Mouse (Mus musculus) ES-CJ7 (cell line): ENCODE measurements around the gene Myt1l.

ENCODE experiments used
- DNase-seq: peaks from one replicate; pipeline ENCODE4 v3.0.0; 2011; ENCODE audit warnings: low read depth, low spot score

Myt1l gene

DNA sequence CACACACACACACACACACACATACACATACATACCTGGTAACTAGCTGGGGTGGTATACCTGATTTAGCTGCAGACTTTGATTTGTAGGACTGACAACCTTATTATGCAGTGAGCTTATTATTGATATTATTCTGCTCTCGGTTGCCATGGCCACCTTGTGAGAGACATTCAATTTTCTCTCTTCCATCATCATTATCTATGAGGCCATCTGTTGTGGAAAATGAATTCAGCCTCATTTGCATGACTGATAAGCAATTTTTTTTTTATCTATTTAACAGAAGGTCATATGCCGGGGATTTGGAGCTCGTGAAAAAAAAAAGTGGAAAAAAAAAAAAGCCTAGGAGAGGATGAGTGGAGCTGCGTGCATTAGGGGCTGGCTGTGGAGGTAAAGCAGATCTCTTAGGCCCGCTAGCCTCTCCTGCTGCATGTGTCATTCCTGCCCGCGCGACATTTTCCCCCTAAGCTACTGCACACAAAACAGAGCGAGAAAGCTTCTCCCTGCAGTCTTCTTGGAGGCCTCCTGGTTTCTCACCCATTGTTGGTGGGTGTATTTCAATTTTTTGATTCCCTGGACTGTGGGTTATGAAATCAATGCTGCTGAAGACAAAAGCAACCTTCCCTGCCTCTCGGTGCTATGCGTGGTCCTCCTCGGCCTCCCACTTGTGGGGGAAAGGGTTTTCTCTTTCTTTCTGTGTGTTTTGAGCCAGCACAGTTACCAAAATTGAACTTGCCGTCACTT, at the start of gene Myt1l:
Gene Myt1l (plus strand): TSS at position 354 of the 741 bp plus-strand sequence.
- no peak for DNase-seq

DNA sequence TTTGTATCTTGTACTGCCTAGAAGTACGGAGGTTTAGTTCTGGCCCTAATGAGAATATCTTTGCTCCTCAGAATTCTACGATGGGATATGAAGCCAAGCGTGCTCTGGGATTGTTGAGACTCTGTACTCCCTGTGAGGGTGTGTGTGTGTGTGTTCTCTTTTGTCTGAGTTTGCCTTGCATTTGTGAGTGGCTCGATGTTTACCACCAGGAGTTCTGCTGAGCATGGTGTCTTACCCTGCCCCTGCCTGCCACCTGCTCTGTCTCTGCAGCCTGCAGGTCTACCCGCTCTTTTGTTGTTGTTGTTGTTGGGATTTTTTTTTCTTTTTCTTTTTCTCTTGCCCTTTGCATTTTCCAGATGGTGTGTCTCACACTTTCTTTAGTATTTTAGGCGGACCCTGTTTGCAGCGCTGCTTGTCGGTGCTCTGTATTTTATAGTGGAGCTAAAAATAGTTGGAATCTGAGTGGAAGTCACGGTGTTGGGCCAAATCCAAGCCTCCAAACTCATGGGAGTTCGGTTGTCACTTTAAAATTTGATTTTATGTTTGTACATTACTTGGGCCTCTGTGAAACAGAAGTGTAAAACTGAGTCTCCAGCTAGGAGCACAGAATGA, 41.7 kb upstream of the Myt1l start:
- no peak for DNase-seq

DNA sequence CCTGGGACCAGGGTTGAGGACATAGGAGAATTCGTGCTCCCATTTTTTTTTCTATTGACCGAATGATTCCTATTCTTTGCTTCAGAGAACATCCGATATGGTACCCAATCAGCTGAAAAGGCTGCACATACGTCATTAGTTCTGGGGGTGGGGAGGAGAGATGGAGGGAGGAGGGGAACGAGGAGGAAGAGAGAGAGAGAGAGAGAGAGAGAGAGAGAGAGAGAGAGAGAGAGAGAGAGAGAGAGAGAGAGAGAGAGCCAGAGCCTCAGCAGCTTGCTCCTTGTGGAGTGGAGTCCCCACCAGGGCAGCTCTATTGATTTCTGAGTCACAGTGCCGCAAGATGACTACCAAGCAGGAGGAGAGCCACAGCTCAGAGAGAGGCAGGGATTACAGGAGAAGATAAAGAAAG, 1.9 kb upstream of the Myt1l start:
- no peak for DNase-seq

DNA sequence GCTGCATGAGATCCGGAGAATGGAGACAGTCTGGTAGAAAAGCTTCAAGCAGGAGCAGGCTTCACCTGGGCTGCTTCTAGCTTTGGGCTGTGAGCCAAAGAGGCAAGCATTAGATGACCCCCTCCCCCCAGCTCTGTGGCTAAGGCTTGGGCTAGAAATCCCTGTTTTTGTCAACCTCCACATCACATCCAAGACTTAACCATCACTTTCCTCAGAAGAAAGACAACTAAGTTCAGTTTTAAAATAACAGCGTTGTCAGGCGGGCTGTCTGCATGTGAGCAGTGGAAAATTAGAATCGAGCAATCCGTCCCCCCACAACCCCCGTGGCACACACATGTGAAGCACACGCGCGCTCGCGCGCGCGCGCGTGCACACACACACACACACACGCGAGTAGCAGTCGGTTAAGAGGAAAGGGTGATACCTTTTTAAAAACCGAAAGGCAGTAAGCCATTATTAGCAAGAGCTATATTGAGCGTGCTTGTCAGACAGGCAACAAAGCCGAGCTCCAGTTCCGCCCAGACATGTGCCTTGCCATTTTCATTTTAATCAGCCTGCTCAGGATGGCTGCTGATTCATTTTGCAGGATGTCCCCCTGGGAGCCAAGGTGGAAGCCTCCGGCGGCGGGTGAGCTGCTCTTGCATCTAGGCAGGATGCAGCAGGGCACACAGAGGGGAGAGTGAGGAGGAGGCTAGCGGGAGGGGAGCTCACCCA, 979 bp upstream of the Myt1l start:
- peak; percentile 45 for DNase-seq

DNA sequence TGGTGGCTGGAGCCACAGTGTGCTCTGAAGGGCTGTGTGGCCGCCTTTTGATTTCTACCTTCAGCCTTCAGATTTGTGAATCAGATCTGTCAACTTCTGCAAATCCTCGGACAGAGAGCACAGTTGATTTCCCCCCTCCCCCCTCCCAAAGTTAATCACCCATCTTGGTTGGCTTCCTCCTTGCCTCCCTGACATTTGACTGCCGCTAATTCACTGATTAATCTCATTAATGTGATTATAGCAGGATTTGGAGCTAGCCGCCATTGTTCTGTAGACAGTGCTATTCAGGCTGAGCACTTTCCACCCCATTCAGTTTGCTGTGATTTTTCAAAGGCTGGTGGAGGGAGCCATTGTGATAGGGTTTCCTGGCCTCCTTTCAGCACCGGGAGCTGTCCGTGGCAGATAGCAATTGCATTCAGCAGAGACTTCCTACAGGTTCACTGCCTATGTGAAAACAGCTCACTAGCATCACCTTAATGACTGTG, 2.1 kb downstream of the Myt1l start:
- DNase-seq = peak; percentile 64

DNA sequence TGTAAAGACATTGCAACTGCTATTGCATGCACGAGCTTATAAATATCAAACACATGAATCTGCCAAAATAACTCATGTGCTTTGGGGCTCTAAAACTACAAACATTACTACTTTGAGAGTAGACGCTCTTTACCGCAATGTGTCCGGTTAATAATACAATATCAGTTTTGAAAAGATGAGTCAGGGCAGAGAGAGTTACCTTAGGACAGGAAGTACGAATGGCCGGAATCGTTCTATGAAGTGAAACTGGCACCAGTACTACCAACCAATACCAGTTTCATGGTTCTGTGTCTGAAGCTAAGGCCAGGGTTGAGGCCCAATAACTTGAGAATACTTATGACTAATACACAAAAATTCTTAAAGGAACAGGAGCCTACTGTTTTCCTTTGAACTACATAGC, 2.6 kb downstream of the Myt1l start:
- DNase-seq = no peak

DNA sequence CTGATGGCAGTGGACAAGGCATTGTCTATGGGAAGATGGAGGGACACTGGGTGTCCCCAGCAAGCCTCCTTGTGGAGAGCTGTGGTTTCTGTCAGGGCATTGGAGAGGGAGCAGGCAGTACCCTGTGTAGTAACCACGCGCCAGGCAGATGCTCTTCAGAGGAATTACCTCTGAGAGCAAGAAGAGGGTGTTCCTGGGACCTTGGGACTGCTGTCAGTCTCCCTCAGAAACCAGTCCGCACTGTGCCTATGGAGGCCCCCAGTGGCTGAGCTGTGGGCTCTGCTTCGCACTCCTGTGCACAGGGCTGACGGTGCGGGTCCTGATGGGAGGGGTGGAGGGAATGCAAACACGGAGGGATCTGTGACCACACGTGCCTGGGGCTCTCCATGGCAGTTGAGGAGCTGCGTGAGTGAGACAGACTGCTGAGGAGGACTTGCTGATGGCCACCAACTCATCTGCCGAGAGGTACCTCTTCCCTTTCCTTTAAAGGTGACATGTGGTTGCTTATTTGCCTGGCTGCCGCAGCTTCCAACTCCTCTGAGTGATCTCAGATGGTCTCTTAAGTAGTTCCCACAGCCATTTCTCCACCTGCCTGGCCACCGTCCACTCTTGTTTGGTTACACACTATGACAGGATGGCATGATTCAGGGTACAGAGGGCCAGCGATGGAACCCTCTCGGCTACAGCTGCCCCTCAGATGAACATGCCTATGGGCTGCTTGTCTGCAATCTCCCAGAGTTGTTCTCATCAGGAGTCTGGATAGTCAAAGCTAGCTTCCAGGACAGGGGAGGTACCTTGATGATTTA, 5.1 kb downstream of the Myt1l start:
- no peak for DNase-seq

DNA sequence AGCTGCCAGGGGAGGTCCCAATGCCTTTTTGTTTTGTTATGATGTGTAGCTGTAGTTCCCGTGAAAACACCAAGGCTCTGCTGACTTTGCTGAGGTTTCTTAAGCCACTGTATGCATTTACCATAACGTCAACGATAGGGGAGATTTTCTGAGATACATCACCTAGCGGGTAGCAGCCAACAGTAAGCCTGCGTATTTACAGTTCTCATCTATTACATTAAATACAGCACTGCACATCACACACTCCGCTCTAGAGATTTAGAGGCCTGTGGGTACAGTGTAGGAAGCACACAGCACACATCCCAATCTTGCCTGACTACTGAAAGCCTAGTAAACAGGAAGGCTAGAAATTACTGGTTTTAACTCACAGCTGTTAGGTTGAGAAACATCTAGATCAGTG, 6.1 kb downstream of the Myt1l start:
- DNase-seq = no peak

DNA sequence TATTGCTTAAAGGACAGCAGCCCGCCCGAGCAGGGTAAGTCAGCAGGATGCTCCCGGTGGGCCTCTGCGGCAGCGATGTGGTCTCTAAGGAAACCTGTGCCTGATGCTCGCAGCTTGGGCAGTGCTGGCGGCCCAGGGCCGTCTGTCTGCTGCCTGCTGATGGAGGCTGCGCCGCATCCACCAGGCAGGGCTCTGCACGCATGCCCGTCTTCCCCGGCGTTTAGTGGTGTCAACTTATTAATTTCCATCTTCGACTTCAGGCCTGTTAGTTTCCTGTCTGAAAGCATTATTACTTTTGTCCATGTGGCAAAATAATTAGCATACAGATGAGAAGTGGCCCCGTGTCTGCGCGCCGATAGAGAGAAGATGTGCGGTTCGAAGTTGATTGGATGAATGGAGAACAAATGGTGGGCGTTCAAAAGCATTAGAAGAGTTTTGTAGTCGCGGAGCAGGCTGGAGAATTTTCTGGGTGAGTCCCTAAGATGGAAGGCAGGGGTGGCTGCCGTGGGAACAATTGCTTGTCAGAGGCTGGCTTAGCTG, 6.6 kb downstream of the Myt1l start:
- peak; percentile 4 for DNase-seq

DNA sequence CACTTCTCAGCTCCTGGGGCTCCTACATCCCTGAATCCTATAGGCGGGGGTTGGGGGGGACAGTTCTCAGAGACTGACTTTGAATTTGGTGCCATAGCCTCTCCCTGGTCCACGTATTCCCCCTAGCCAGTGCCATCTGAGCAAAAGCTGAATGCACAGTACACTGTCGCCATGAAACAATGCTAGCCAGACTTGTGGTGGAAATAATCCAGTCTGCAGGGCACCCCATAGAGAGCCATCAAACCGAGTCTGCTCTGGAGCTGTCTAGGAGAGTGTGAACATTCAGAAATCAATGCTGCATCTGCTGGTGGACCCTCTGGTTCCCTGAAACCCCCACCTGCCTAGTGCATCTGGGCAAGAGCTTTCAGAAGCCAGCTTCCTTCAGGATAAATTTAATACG, 9.7 kb downstream of the Myt1l start:
- DNase-seq = no peak

DNA sequence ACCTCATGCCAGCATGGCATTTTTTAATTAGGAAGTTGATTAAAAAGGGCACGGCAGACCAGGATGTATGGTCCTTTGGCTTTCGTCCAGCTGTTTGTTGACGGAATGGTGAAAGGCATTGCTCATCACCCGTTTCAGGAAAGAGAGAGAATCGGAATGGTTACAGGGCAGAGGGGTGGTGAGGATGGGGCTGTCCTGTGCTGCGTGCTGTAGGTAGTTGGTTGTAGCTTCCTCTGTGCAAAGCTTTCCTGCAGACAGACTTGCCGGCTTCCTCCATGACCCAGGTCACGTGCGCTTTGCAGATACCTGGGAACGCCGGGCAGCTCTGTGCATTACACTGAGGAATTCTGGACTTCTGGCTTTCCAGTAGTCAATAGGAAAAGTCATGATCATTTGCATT, 10.3 kb downstream of the Myt1l start:
- no peak for DNase-seq

DNA sequence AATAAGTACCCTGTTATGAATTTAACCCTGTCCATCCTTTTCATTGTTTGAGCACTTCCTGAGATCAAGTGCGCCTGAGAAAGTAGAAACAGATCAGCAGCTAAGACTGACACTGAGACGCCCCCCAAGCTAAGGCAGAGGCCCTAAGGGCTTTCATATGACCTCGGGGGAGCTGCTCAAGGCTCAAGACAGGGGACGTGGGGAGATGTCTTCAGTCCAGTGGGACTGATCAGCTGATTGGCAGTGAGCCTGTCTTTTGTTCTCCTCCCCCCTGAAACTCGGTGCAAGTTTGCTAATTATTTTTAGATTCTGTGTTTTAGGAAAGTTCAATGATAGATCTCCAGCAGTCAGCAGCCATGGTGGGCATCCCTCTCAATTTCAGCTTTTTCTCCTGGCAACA, 10.9 kb downstream of the Myt1l start:
- no peak for DNase-seq

DNA sequence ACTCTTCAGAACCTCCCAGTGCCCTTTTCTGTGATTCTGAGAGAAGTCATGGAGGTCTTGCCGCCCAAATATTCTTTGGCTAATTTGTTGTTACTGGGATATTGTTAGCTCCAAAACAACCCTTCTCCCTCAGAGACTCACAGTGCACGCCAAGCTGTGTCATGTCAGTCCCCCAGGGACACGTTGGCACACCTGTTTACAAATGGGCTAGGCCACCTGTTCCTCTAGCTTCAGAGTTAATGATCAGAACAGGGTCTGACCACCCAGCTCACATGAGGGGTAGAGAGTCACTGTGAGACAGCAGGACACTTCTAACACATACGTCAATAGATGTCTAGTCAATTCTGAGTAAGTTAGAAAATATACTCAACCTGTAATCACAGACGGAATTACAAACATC, 12.6 kb downstream of the Myt1l start:
- no peak for DNase-seq

DNA sequence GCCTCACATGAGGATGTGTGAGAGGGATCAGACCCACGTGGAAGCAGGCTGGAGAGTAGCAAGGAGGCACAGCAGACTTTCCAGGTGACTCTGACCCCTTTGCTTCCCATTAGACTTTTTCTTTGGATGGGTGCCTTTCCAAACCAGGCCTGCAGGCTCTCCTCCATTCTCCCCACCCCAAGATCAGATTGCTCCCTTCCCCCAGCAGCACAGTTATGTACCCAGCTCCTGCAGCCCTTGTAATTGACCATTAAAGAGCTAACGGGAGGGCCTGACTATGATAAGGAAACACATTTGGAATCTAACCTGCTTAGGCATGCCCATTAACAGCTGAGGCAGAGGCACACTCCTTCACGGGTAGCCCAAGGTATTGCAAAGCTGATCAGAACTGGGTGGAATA, 17.9 kb downstream of the Myt1l start:
- DNase-seq = no peak

DNA sequence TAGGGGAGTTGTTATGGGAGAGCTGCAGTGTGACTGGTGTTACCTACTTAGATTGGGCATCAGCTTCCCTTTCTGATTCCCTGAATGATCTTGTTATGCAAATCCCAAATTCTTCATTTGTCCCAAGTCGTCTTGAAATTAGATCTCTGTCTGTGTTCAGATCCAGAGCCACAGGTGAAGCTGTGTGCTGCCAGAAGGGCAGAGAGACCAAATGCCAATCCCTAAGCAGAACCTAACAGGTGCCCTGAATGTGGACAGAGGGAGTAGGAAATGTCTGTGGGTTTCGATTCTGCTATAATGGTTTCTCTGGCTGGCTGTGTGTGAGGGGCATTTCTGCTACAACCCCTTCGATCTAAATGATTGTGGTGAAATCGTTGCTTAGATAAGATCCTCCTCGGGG, 18.9 kb downstream of the Myt1l start:
- DNase-seq = no peak

DNA sequence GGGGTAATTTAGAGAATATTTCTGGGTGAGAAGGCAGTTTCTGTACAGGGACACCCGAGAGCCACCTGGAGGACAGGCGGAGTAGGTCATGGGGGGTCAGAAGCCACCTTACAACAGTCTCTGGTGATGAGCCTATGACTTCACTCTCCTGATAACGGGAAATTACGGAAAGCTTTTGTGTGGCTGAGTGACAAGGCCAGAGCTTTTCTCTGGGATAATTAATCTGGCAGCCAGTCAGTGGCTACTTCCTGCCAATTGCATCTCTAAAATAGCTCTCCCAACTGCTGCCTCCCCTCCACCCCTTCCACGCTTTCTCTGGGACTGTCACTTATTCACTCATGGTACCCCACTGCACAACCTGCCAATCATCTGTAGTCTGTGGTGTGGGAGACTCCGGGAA, 19.6 kb downstream of the Myt1l start:
- DNase-seq = no peak

DNA sequence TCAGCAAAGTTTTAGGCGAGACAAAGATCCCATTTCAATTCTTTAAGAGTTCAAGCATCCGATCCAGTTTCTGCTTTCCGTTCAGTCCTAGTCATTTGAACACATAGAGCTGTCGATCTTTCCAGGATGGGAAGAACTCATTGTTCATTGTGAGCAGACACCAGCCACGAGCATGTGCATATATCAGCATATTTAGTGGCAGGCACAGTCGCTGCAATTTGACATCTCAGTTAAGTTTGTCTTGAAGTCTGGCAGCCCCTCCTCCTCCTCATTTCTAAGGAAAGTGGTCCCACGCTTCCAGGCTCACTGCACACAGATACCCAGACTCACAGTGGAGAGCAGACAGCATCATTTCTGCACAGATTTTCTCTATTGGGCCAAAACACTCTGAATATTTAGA, 25.0 kb downstream of the Myt1l start:
- no peak for DNase-seq

DNA sequence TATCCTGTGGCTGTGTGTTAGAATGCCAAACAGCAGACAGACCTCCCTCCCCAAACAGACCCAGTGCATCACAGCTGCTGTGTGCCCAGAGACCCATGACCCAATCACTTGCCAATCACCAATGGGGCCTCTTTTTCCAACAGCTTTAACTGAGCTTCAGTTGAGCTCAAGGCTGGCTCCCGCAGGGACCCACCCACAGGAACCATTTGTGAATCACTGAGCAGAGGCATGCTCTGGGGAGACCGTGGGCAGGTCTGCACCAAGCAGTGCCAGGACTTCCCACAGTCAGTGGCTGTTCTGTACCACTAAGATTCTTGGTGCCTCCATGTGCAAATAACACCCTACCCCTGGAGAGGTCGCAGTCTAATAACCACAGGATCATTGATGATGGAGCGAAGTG, 27.5 kb downstream of the Myt1l start:
- DNase-seq = no peak

DNA sequence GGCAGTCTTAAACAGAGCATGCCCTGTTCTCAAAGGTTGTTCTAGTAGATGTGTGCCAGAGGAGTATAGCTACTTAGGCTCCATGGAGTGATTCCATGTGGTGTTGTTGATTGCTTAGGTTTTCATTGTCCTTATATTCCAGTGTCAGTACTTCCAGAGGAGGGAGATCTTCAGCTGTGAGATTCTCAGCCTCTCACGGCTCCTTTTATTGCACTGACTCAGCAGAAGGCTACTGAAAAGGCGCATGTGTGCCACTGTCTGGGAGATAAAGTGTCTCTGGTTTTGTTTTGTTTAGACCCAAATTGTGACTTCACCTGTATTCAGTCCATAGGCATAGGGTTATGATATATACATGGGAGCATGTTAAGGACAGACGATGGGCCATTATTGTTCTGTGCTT, 28.2 kb downstream of the Myt1l start:
- DNase-seq = no peak

DNA sequence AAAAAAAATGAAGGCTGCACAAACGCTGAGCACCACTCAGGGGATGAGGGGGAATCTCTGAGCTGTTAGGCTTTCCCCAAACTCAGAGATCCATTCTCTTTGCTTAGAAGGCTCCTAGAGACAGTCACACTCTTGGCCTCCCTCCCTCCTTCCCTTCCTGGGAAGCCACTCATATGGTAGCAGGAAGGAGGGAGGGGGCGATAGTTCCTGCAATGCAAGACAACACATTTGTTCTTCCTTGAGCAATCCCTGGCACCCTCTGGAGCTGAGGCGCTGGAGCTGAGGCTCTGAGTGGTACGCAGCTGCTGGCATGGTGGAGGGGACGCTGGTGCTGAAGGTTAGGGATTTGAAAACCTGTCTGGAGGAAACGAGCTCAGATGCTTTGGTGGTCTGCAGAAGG, 28.7 kb downstream of the Myt1l start:
- DNase-seq = no peak

DNA sequence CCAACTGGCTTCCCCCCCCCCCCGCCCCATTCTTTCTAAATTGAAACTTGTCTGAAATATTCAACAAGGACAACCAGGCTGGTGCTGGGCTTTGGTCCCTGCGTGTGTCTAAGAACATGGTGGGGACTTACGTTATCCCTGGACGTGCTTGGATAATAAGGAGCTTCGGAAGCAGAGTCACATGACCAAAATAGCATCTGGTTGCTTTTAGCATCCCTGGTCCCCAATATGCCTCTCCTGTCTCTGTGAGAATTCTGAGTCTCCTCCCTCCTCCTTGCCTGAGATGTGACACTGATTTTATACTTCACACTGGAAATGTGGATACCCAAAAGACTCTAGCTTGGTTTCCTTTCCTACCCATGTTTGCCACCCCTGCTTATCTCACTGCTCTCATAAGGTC, 31.6 kb downstream of the Myt1l start:
- DNase-seq = no peak

DNA sequence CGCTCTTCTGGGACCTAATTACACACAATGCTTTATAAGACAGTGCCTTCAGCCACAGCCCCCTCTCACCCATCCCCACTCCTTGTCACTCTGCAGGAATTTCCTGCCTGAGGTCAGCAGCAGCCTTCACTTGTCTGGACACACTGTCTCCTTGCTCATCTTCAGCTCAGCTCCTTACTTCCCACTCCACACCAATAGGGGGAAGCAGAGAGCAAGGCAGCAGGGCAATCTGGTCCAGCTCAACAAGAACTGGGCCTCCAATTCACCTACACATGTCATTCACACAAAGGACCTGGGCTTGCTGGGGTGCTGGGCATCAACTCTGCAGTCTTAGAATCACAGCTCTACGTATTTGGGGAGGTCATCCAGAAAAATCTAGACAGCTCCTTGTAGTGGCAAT, 33.0 kb downstream of the Myt1l start:
- no peak for DNase-seq
